Mouse (Mus musculus) G1E (cell line): ENCODE measurements at regions not wholly inside any gene's neighbourhood (a gene's known extent, or its start where the extent isn't known, plus 50 kb on each side); places are given as distances from the start of the nearest gene placed in this dataset.

ENCODE experiments used
- CTCF ChIP-seq: IDR thresholded peaks from 2 replicates; pipeline ENCODE4 v1.5.1; 2012; ENCODE audit warnings: low read depth, low read length, inconsistent platforms, mixed read lengths
- GATA1 ChIP-seq: IDR thresholded peaks from 2 replicates; pipeline ENCODE4 v1.6.1; 2012; ENCODE audit warnings: borderline replicate concordance, low read length, inconsistent platforms, mixed read lengths
- POLR2AphosphoS5 ChIP-seq: IDR thresholded peaks from 2 replicates; pipeline ENCODE4 v1.6.1; 2012; ENCODE audit warnings: low read depth, low read length, inconsistent platforms; ENCODE audit not compliant: insufficient replicate concordance
- TAL1 ChIP-seq: conservative IDR thresholded peaks from 2 replicates; pipeline ENCODE4 v1.6.1; 2012; ENCODE audit warnings: low read depth, low read length, inconsistent platforms, mixed read lengths

DNA sequence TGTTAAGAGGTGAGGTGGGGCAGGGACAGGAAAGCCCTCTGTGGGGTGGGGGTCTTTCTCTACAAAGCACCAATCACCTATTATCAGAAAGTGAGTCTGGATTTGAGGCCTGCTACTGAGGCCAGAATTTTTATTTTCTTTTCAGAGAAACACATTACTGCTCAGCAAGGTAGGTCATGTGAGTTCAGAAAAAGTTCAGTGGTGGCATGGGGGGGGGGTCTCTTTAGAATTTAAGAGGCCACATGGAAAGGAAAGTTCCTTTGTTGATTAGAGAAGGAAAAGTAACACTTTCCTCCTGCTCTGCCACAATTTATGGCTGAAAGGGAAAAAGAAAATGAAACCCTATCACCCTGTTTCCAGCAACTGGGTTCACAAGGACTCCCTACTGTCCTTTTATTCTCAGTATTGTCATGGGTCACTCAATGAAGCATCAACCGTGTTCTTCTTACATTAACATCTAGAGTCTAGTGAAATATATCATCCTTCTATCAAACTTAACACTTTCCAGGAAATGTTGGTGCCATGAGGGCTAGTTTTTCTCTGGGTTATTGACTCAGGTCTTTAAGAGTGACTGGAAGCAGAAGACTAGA is 194.1 kb downstream of the 4930474N05Rik start:
- TF ChIP-seq CTCF = no peak
- TF ChIP-seq POLR2AphosphoS5 = no peak
- TF ChIP-seq GATA1 = no peak
- TF ChIP-seq TAL1 = no peak
